Mouse (Mus musculus) heart, embryonic 15.5 days (tissue): ENCODE results near the gene Ism1. TPM values are rescaled to one million over a fixed set of nuclear protein-coding genes. Genes with fewer than 3 reads are reported as not detected.

ENCODE experiments used
- ATAC-seq: fragments of 200-750 bp; cut with Nextera tagmentation; replicated peaks from 2 replicates; pipeline ENCODE4 v1.8.0; 2017; ENCODE audit warnings: low read depth, moderate TSS enrichment; ENCODE audit not compliant: insufficient number of reproducible peaks, insufficient read depth, low FRiP score
- H3K27ac ChIP-seq: fragments of 300-500 bp; sonication (generic); 2 replicates; pipeline ENCODE4 v1.5.1; 2015; ENCODE audit warnings: mild to moderate bottlenecking, inconsistent platforms
- H3K27me3 ChIP-seq: fragments of 300-500 bp; sonication (generic); 2 replicates; pipeline ENCODE4 v1.6.1; 2015; ENCODE audit warnings: inconsistent platforms
- H3K36me3 ChIP-seq: fragments of 300-500 bp; sonication (generic); 2 replicates; pipeline ENCODE4 v1.6.1; 2015; ENCODE audit warnings: mild to moderate bottlenecking, inconsistent platforms
- H3K4me1 ChIP-seq: fragments of 300-500 bp; sonication (generic); replicated peaks from 2 replicates; pipeline ENCODE4 v1.6.1; 2015; ENCODE audit warnings: inconsistent platforms
- H3K4me2 ChIP-seq: fragments of 300-500 bp; sonication (generic); 2 replicates; pipeline ENCODE4 v1.6.1; 2015; ENCODE audit warnings: inconsistent platforms, mild to moderate bottlenecking, moderate library complexity
- H3K4me3 ChIP-seq: fragments of 300-500 bp; sonication (generic); 2 replicates; pipeline ENCODE4 v1.5.1; 2015; ENCODE audit warnings: mild to moderate bottlenecking, inconsistent platforms
- H3K9ac ChIP-seq: fragments of 300-500 bp; sonication (generic); 2 replicates; pipeline ENCODE4 v1.6.1; 2015; ENCODE audit warnings: mild to moderate bottlenecking, inconsistent platforms
- H3K9me3 ChIP-seq: fragments of 300-500 bp; sonication (generic); replicated peaks from 2 replicates; pipeline ENCODE4 v1.6.1; 2016; ENCODE audit warnings: inconsistent platforms
- WGBS: fragments of 180-500 bp; shearing (Covaris S2); methylation state at CpG from one replicate; pipeline ENCODE4 v1.1.7; 2015; ENCODE audit warnings: mixed read lengths; 5-methylcytosine and 5-hydroxymethylcytosine counted together
- polyA plus RNA-seq: library from polyadenylated mRNA; unstranded; fragments of >200 nt; fragmentation: Nextera tagmentation; extraction: Ambion mirVana; gene quantifications from 2 replicates; pipeline ENCODE4 v1.2.1, GENCODE M21; 2015

The Ism1 gene
- polyA plus RNA-seq, 1 experiment from 2014 or later = 0.45 TPM

DNA sequence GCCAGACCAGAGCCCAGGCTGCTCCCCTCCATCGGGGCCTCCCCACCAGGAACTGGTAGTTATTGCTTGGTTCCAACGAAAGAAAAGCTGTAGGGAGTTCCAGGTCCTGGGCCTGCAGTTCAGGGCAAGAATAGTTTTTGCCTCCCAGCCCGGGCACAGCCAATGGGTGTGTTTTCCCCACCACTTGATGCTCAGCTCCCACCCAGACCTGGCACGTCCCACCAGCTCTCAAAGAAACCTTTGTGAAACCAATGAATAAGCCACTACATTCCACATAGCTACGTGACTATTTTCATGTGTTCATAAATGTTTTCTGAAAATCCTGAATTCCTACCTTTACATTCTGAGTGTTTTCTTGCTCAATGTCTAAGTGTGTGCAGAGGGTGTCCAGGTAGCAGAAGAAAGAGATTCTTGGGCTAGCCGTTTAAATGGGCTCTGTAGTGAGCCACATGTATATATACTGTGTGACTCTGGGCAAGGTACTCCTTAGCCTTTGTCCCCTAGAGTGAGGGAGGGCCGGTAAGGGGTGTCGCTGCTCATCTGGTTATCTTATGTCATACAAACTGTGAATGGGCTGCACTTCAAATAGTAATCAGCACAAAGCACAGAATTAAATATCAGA, 97.1 kb downstream of the Ism1 start:
- Histone ChIP-seq H3K4me3 (no peak overlapping the region), H3K4me1 (no peaks in the 10 kb centered on the region; the same call in 1 of the 2 replicates), H3K27me3 (no peaks in the 10 kb centered on the region), H3K27ac (no peak overlapping the region), H3K9me3 (no peaks in the 10 kb centered on the region), H3K36me3 (no peaks in the 10 kb centered on the region), H3K4me2 (no peak overlapping the region), H3K9ac (no peak overlapping the region)
- 79% methylated on average over 8 of the region's 8 CpGs for WGBS
- no peak for ATAC-seq

DNA sequence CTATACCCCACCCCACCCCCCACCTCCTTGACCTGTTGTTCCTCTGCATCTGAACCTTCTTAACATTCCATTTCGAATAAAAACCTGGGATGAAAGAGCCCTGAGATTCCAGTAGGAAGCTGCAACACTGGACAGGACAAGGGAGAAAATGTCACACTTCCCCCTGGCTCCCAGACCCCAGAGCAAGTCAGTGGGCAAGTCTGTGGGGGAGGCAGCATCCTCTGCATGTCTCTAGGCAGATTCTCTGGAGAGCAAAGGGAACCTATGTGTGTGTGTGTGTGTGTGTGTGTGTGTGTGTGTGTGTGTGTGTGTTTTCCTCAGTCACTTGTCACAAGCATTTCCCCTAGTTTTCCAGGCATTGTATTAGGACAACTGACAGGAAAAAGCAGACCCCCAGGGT, 98.7 kb downstream of the Ism1 start:
- H3K4me2 ChIP-seq = no peak overlapping the region
- ATAC-seq = no peak
- no peak overlapping the region for H3K9ac ChIP-seq
- H3K4me3 ChIP-seq = no peak overlapping the region
- no peaks in the 10 kb centered on the region; the same call in 1 of the 2 replicates for H3K4me1 ChIP-seq
- H3K9me3 ChIP-seq = no peaks in the 10 kb centered on the region
- H3K27ac ChIP-seq = no peak overlapping the region
- no peaks in the 10 kb centered on the region for H3K36me3 ChIP-seq
- H3K27me3 ChIP-seq = no peaks in the 10 kb centered on the region
- 3% methylated on average over 1 of the region's 1 CpGs for WGBS

DNA sequence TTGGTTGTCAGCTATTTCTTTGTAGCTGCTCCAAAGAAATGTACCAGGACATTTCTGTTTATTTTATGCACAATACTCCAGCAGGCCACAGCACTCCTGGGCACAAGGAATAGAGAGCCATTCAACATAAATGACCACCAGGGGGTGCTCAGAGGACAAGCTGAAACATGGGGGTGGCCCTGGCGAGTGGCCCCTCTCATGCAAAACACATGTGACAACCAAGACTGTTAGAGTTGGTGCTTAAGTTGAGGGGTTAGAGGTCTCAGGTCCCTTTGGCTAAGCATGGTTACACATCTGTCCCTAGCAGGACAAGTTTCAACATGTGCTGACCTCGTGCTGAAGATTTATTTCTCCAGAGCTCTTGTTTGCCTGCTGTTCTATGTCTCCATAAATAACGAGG, 100.3 kb downstream of the Ism1 start:
- Histone ChIP-seq H3K4me1 (no peaks in the 10 kb centered on the region; the same call in 1 of the 2 replicates), H3K9me3 (no peaks in the 10 kb centered on the region), H3K27ac (no peak overlapping the region), H3K9ac (no peak overlapping the region), H3K27me3 (no peaks in the 10 kb centered on the region), H3K4me2 (no peak overlapping the region), H3K4me3 (no peak overlapping the region), H3K36me3 (no peaks in the 10 kb centered on the region)
- 46% methylated on average over 3 of the region's 3 CpGs for WGBS
- no peak for ATAC-seq

DNA sequence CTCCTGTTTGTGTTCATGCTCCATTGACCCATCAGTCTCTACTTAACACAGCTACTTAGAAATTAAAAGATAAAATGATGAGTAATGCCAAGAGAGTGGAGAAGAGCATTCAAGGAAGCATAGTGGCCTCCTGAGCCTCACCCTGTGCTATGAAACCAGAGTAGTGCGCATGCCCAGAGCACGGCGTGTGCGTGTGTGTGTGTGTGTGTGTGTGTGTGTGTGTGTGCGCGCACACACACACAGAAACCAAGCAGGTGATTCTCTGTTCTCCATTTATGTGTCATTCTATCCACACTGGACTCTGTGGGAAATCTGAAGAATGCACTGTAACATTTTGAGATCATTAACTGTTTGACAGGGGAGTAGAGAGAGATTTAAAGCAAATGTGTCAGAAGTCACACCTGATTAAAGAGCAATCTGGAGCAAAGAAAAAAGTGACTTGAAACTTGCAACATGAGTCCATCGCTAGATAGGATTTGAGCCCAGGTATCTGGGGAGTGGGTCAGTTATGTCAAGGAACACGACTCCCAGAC, 105.4 kb downstream of the Ism1 start:
- Histone ChIP-seq H3K9ac (no peak overlapping the region), H3K4me3 (no peak overlapping the region), H3K9me3 (no peaks in the 10 kb centered on the region), H3K36me3 (no peaks in the 10 kb centered on the region), H3K27ac (no peak overlapping the region), H3K4me1 (no peaks in the 10 kb centered on the region), H3K27me3 (no peaks in the 10 kb centered on the region), H3K4me2 (no peak overlapping the region)
- no peak for ATAC-seq
- WGBS = 71% methylated on average over 8 of the region's 8 CpGs

DNA sequence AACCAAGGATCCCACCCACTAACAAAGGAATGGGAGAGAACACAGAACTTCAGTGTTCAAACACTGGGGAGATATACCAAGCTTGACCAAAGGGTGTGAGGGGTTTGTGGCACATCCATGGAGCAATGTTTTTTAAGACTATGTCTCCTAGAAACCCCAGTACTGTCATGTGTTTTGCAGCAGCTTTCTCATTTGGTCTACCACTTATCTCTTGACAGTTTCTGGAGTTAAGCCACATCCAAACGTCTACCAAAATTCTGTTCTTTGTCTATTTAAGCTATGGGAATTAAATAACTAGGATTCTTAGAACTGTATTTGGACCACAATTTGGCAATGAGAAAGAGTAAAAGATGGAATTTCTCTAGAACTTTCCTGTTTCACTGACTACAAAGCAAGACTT, 106.5 kb downstream of the Ism1 start:
- WGBS = 32% methylated on average over 1 of the region's 1 CpGs
- Histone ChIP-seq H3K4me1 (no peaks in the 10 kb centered on the region), H3K36me3 (no peaks in the 10 kb centered on the region), H3K9me3 (no peaks in the 10 kb centered on the region), H3K27ac (no peak overlapping the region), H3K4me2 (no peak overlapping the region), H3K9ac (no peak overlapping the region), H3K27me3 (no peaks in the 10 kb centered on the region), H3K4me3 (no peak overlapping the region)
- no peak for ATAC-seq

DNA sequence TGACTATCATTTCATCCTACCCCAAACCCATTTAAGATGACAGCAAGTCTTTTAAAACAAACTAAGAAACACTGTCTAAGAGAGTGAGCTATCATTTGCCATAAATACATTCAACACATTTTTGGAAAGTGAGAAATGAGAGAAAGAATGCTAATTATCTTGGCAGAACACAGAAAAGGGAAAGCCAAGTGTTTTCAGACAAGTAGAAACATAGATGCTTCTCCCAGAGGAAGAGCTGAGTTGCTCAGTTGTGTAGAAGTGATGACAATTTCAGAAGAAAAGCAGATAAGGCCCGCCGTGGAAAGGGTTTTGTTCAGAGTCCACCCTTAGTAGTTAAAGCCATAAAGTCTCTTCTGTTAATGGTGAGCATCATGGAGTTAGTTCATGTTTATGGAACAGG, 107.0 kb downstream of the Ism1 start:
- no peak overlapping the region for H3K27ac ChIP-seq
- H3K4me1 ChIP-seq = no peaks in the 10 kb centered on the region
- H3K36me3 ChIP-seq = no peaks in the 10 kb centered on the region
- no peak overlapping the region for H3K9ac ChIP-seq
- H3K9me3 ChIP-seq = no peaks in the 10 kb centered on the region
- WGBS = 15% methylated on average over 2 of the region's 2 CpGs
- H3K4me3 ChIP-seq = no peak overlapping the region
- H3K4me2 ChIP-seq = no peak overlapping the region
- ATAC-seq = no peak
- H3K27me3 ChIP-seq = no peaks in the 10 kb centered on the region

DNA sequence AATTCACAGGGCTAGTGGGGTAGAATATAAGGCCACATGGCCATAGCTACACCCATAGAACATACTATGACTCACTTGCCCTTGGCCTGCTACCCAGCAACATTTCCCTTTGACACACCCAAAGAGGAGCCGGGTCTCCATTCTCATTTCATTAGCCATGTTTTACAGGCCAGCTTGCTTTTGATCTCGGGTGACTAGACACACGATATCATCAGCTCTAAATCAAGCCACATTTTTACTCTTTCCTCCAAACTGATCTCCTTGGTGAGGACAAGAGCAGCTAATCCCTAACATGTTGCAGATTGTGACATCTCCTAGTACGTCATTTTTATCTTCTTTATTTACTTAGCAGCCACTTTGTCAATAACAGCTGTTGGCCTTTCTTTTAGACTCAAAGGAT, 110.7 kb downstream of the Ism1 start:
- no peak overlapping the region for H3K4me3 ChIP-seq
- H3K9me3 ChIP-seq = no peaks in the 10 kb centered on the region
- H3K27me3 ChIP-seq = no peaks in the 10 kb centered on the region
- H3K9ac ChIP-seq = no peak overlapping the region
- H3K36me3 ChIP-seq = no peaks in the 10 kb centered on the region
- no peaks in the 10 kb centered on the region for H3K4me1 ChIP-seq
- H3K4me2 ChIP-seq = no peak overlapping the region
- no peak overlapping the region for H3K27ac ChIP-seq
- ATAC-seq = no peak
- WGBS = 66% methylated on average over 4 of the region's 4 CpGs

DNA sequence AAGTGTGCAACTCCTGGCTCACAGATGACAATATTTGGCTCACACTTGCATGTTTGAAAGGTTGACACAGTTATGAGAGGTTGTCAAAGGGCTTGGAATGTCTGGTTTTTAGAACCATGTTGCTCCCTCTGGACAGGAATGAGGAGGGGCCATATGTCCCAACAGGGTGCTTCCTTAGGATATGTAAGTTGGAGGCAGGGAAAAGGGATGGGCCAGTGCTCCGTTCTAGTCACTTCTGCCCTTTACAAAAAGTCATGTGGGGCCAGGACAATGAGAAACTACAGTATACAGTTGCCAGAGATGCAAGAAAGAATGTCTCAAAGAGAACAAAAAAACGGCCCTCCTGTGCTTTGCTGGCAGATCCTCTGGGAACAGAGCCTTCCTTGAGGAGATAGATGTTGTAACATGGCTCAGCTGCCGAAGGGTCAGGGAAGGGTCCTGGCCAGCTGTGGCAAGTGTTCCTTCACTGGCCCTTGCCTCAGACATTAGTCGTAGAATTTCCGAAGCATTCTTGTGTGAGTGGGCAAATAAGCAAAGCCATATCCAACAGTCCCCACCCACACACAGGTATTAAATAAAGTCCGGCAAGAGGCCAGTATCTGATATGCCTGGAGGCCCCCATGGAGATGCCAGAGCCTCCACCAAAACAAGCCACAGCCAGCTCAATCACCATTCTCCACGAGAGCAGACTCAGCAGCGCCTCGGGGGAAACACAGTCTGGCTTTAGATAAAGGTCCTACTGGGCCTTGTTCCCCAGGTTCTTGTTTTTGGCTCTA, 114.6 kb downstream of the Ism1 start:
- whole genome bisulfite sequencing = 67% methylated on average over 9 of the region's 9 CpGs
- H3K9me3 ChIP-seq = no peaks in the 10 kb centered on the region
- H3K36me3 ChIP-seq = no peaks in the 10 kb centered on the region
- H3K4me1 ChIP-seq = no peaks in the 10 kb centered on the region
- H3K27ac ChIP-seq = no peak overlapping the region
- H3K9ac ChIP-seq = no peak overlapping the region
- no peaks in the 10 kb centered on the region for H3K27me3 ChIP-seq
- H3K4me2 ChIP-seq = no peak overlapping the region
- ATAC-seq = no peak
- no peak overlapping the region for H3K4me3 ChIP-seq

DNA sequence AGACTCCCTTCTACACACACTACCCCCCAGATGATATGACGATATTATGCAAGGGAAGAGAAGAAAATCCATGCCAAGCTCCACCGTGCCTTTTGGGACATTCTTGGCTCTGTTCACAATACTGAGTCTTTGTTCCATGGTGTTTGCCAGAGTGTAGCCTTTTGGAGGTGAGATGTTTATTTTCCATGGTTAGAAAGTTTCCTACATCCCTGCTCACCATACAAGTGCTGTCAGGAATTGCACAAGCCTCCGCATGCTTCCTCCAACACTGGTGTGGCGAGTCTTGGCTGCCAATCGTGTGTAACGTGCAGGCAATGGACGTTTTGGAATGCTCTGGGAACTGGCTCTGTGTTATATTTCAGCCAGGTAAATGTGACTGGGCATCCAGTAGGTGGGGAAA, 126.1 kb downstream of the Ism1 start:
- H3K27me3 ChIP-seq = no peaks in the 10 kb centered on the region
- WGBS = 61% methylated on average over 7 of the region's 7 CpGs
- no peak overlapping the region for H3K9ac ChIP-seq
- no peaks in the 10 kb centered on the region for H3K9me3 ChIP-seq
- no peaks in the 10 kb centered on the region for H3K36me3 ChIP-seq
- H3K27ac ChIP-seq = no peak overlapping the region
- H3K4me2 ChIP-seq = no peak overlapping the region
- ATAC-seq = no peak
- H3K4me3 ChIP-seq = no peak overlapping the region
- no peaks in the 10 kb centered on the region for H3K4me1 ChIP-seq

DNA sequence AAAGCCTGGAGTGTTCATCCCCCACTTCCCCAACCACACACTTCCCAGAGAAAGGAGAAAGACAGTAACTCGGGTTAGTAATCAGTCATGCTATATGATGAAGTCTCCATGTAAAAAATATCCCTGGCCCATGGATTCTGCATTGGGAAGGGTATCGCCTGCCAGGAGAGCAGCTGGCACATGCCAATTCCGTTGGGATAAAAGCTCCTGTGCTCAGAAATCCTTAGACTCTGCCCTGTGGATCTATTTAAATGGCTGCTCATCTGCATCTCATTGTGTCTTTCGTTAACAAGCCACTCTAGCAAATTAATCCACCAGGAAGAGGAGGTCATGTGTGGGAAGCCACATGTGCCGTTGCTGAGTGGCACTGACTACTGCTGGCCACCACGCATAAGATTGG, 129.9 kb downstream of the Ism1 start:
- H3K4me1 ChIP-seq = no peaks in the 10 kb centered on the region
- no peak for ATAC-seq
- H3K27me3 ChIP-seq = no peaks in the 10 kb centered on the region
- no peak overlapping the region for H3K27ac ChIP-seq
- no peak overlapping the region for H3K4me2 ChIP-seq
- H3K9me3 ChIP-seq = no peaks in the 10 kb centered on the region
- H3K4me3 ChIP-seq = no peak overlapping the region
- no peak overlapping the region for H3K9ac ChIP-seq
- no peaks in the 10 kb centered on the region for H3K36me3 ChIP-seq
- WGBS = 88% methylated on average over 6 of the region's 6 CpGs
